Mouse (Mus musculus): Measurements from ENCODE around the gene Inhbc.

DNA sequence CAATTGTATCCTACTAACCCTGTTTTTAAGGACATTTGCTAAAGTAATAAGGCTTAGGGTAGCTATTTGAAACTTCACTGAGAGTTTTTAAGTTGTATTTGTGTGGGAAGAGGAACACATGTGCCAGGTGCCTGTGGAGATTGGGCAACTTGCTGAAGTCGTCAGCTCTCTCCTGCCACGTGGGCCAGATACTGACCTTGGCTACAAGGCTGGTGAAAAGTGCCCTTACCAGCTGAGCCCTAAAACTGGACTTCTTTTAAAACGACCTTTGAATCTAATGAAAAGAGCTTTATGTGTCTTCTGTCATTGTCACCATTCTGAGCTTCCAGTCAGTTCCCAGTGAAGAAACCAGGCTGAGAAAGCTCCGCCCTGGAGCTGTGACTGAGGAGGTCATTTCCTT lies 37.2 kb upstream of the Inhbc start:
- TF ChIP-seq POLR2A (IDR thresholded peaks at IDR 0.05; ENCODE audit: control insufficient read depth in 1 of 2, insufficient read depth in 1 of 2, low read depth in 1 of 2, low read length in 2 of 2, poor library complexity in 1 of 2), result no peak
- TF ChIP-seq CTCF (IDR thresholded peaks at IDR 0.05 in 2 of 3, conservative IDR thresholded peaks at IDR 0.05 in 1 of 3; ENCODE audit: control insufficient read depth in 1 of 3, insufficient read depth in 1 of 3, low read depth in 2 of 3, low read length in 3 of 3, poor library complexity in 1 of 3, severe bottlenecking in 1 of 3), result no peak
- TF ChIP-seq SMC3 (IDR thresholded peaks at IDR 0.05; ENCODE audit: low read depth, low read length), result no peak
- no peak for TF ChIP-seq USF1 (IDR thresholded peaks at IDR 0.05; ENCODE audit: low read depth, low read length)
- no peak for TF ChIP-seq GATA1 (IDR thresholded peaks at IDR 0.05; ENCODE audit: low read depth, low read length)
- TF ChIP-seq MAX (IDR thresholded peaks at IDR 0.05; ENCODE audit: low read length), result no peak
- no peak for TF ChIP-seq GABPA (IDR thresholded peaks at IDR 0.05; ENCODE audit: low read depth, low read length)
- no peak for TF ChIP-seq POLR2AphosphoS5 (IDR thresholded peaks at IDR 0.05; ENCODE audit: borderline replicate concordance, low read depth, low read length)
- no peak for TF ChIP-seq JUND (IDR thresholded peaks at IDR 0.05; ENCODE audit: low read depth, low read length)
- no peak for TF ChIP-seq EP300 (IDR thresholded peaks at IDR 0.05; ENCODE audit: low read depth in 1 of 2, low read length in 2 of 2)
- no peak for TF ChIP-seq TCF12 (IDR thresholded peaks at IDR 0.05; ENCODE audit: low read depth, low read length)
- TF ChIP-seq MAFK (IDR thresholded peaks at IDR 0.05; ENCODE audit: borderline replicate concordance, low read depth, low read length), result no peak
